Mouse (Mus musculus) CH12.LX (cell line): ENCODE results near the gene Asap3. TPM values are rescaled to one million over a fixed set of nuclear protein-coding genes. Genes with fewer than 3 reads are reported as not detected.

Source experiments
- DNase-seq: peaks from one replicate; pipeline ENCODE4 v3.0.0-alpha.2; 2013; ENCODE audit errors: extremely low read depth
- H3K27ac ChIP-seq: 2 replicates; pipeline ENCODE4 v1.5.1; 2012; ENCODE audit warnings: low read depth, mild to moderate bottlenecking, control low read depth, moderate library complexity; ENCODE audit not compliant: insufficient read depth
- H3K27me3 ChIP-seq: replicated peaks from 2 replicates; pipeline ENCODE3; 2012; ENCODE audit warnings: inconsistent platforms
- H3K36me3 ChIP-seq, 2 experiments: replicated peaks in 1 of 2; 2 replicates each; pipeline versions ENCODE3 to v1.6.1; 2012; ENCODE audit warnings: inconsistent platforms in 1 of 2, low read length in 1 of 2, mild to moderate bottlenecking in 1 of 2, mixed read lengths in 1 of 2, moderate library complexity in 1 of 2; ENCODE audit not compliant: control insufficient read depth in 1 of 2, insufficient read depth in 1 of 2
- H3K4me1 ChIP-seq, 2 experiments: 2 replicates each; pipeline ENCODE4 v1.6.1; 2012; ENCODE audit warnings: inconsistent platforms in 1 of 2, moderate library complexity in 1 of 2; ENCODE audit not compliant: insufficient read depth in 2 of 2, control insufficient read depth in 1 of 2
- H3K4me2 ChIP-seq: 2 replicates; pipeline ENCODE4 v1.6.1; 2012; ENCODE audit warnings: low read depth, mild to moderate bottlenecking, control low read depth; ENCODE audit not compliant: poor library complexity, insufficient read depth, severe bottlenecking
- H3K4me3 ChIP-seq, 3 experiments: fragments of 150-350 bp in 1 of 3; sonication (generic) in 1 of 3; replicated peaks in 1 of 3; 2 replicates each; pipeline versions ENCODE3 to v1.5.1; 2011 to 2012; ENCODE audit warnings: low read depth in 2 of 3, low read length in 2 of 3, mild to moderate bottlenecking in 2 of 3, moderate library complexity in 2 of 3, control low read depth in 1 of 3, improper control_type of control experiment in 1 of 3, inconsistent platforms in 1 of 3, mixed read lengths in 1 of 3; ENCODE audit not compliant: poor library complexity in 1 of 3
- H3K79me2 ChIP-seq: replicated peaks from 2 replicates; pipeline ENCODE4 v1.6.1; 2012; ENCODE audit warnings: mild to moderate bottlenecking, moderate library complexity; ENCODE audit not compliant: control insufficient read depth, poor library complexity, insufficient read depth, severe bottlenecking; ENCODE audit errors: extremely low read depth
- H3K9ac ChIP-seq: 2 replicates; pipeline ENCODE4 v1.6.1; 2012; ENCODE audit warnings: low read depth, mild to moderate bottlenecking, control low read depth, moderate library complexity; ENCODE audit not compliant: insufficient read depth
- H3K9me3 ChIP-seq: replicated peaks from 2 replicates; pipeline ENCODE3; 2012; ENCODE audit warnings: low read length, inconsistent platforms, mixed read lengths
- BHLHE40 ChIP-seq: IDR thresholded peaks from 2 replicates; pipeline ENCODE4 v1.6.1; 2011; ENCODE audit warnings: mild to moderate bottlenecking, low read depth, low read length, improper control_type of control experiment
- CHD1 ChIP-seq: IDR thresholded peaks from 2 replicates; pipeline ENCODE4 v1.6.1; 2012; ENCODE audit warnings: low read depth, low read length, improper control_type of control experiment, inconsistent platforms
- CHD2 ChIP-seq: IDR thresholded peaks from 2 replicates; pipeline ENCODE4 v1.6.1; 2011; ENCODE audit warnings: low read length, improper control_type of control experiment
- CTCF ChIP-seq, 2 experiments: IDR thresholded peaks in 1 of 2; conservative IDR thresholded peaks in 1 of 2; 2 replicates each; pipeline ENCODE4 v1.5.1; 2011 to 2012; ENCODE audit warnings: low read depth in 2 of 2, low read length in 2 of 2, improper control_type of control experiment in 1 of 2, inconsistent platforms in 1 of 2, mild to moderate bottlenecking in 1 of 2, moderate library complexity in 1 of 2
- E2F4 ChIP-seq: IDR thresholded peaks from 2 replicates; pipeline ENCODE4 v1.6.1; 2011; ENCODE audit warnings: low read depth, low read length, improper control_type of control experiment; ENCODE audit not compliant: insufficient replicate concordance
- ELF1 ChIP-seq: IDR thresholded peaks from 2 replicates; pipeline ENCODE4 v1.6.1; 2014; ENCODE audit warnings: low read depth, mild to moderate bottlenecking, inconsistent platforms, low read length, improper control_type of control experiment
- EP300 ChIP-seq: IDR thresholded peaks from 2 replicates; pipeline ENCODE4 v1.6.1; 2011; ENCODE audit warnings: low read length, improper control_type of control experiment
- ETS1 ChIP-seq: conservative IDR thresholded peaks from 2 replicates; pipeline ENCODE4 v1.6.1; 2012; ENCODE audit warnings: low read depth, mild to moderate bottlenecking, inconsistent platforms, low read length, improper control_type of control experiment, moderate library complexity
- GABPA ChIP-seq: IDR thresholded peaks from 2 replicates; pipeline ENCODE4 v1.6.1; 2012; ENCODE audit warnings: low read depth, low read length, improper control_type of control experiment, inconsistent platforms; ENCODE audit not compliant: insufficient replicate concordance
- HCFC1 ChIP-seq: IDR thresholded peaks from 2 replicates; pipeline ENCODE4 v1.6.1; 2012; ENCODE audit warnings: low read depth, mild to moderate bottlenecking, inconsistent platforms, low read length, improper control_type of control experiment
- JUND ChIP-seq: conservative IDR thresholded peaks from 2 replicates; pipeline ENCODE4 v1.6.1; 2011; ENCODE audit warnings: low read depth, low read length, improper control_type of control experiment
- MAFK ChIP-seq: IDR thresholded peaks from 2 replicates; pipeline ENCODE4 v1.6.1; 2011; ENCODE audit warnings: low read length, improper control_type of control experiment; ENCODE audit not compliant: insufficient replicate concordance
- MAX ChIP-seq: IDR thresholded peaks from 2 replicates; pipeline ENCODE4 v1.6.1; 2011; ENCODE audit warnings: low read length, improper control_type of control experiment
- MXI1 ChIP-seq: IDR thresholded peaks from 2 replicates; pipeline ENCODE4 v1.6.1; 2011; ENCODE audit warnings: mild to moderate bottlenecking, low read depth, low read length, improper control_type of control experiment
- NELFE ChIP-seq: IDR thresholded peaks from 2 replicates; pipeline ENCODE4 v1.6.1; 2011; ENCODE audit warnings: low read depth, low read length, improper control_type of control experiment
- NRF1 ChIP-seq: IDR thresholded peaks from 2 replicates; pipeline ENCODE4 v1.6.1; 2014; ENCODE audit warnings: low read depth, mild to moderate bottlenecking, inconsistent platforms, low read length, improper control_type of control experiment, moderate library complexity
- PAX5 ChIP-seq: IDR thresholded peaks from 2 replicates; pipeline ENCODE4 v1.6.1; 2012; ENCODE audit warnings: low read length, inconsistent platforms, mixed read lengths
- POLR2A ChIP-seq: IDR thresholded peaks from 2 replicates; pipeline ENCODE4 v1.6.1; 2011; ENCODE audit warnings: low read depth, mild to moderate bottlenecking, improper control_type of control experiment, low read length
- POLR2AphosphoS2 ChIP-seq: IDR thresholded peaks from 2 replicates; pipeline ENCODE4 v1.6.1; 2011; ENCODE audit warnings: low read depth, low read length, improper control_type of control experiment
- RAD21 ChIP-seq: IDR thresholded peaks from 2 replicates; pipeline ENCODE4 v1.6.1; 2011; ENCODE audit warnings: low read depth, mild to moderate bottlenecking, low read length, improper control_type of control experiment, moderate library complexity
- RCOR1 ChIP-seq: conservative IDR thresholded peaks from 2 replicates; pipeline ENCODE4 v1.6.1; 2012; ENCODE audit warnings: low read depth, mild to moderate bottlenecking, inconsistent platforms, low read length, improper control_type of control experiment
- SIN3A ChIP-seq: IDR thresholded peaks from 2 replicates; pipeline ENCODE4 v1.6.1; 2012; ENCODE audit warnings: low read length, improper control_type of control experiment, inconsistent platforms
- SMC3 ChIP-seq: IDR thresholded peaks from 2 replicates; pipeline ENCODE4 v1.6.1; 2011; ENCODE audit warnings: low read depth, low read length, improper control_type of control experiment
- TBP ChIP-seq: conservative IDR thresholded peaks from 2 replicates; pipeline ENCODE4 v1.6.1; 2011; ENCODE audit warnings: low read depth, low read length, improper control_type of control experiment
- TCF12 ChIP-seq: IDR thresholded peaks from 2 replicates; pipeline ENCODE4 v1.6.1; 2014; ENCODE audit warnings: low read depth, mild to moderate bottlenecking, inconsistent platforms, low read length, improper control_type of control experiment
- USF2 ChIP-seq: conservative IDR thresholded peaks from 2 replicates; pipeline ENCODE4 v1.6.1; 2011; ENCODE audit warnings: low read depth, low read length, improper control_type of control experiment
- ZC3H11A ChIP-seq: IDR thresholded peaks from 2 replicates; pipeline ENCODE4 v1.6.1; 2012; ENCODE audit warnings: low read depth, mild to moderate bottlenecking, inconsistent platforms, low read length, improper control_type of control experiment
- ZKSCAN1 ChIP-seq: IDR thresholded peaks from 2 replicates; pipeline ENCODE4 v1.6.1; 2012; ENCODE audit warnings: low read depth, inconsistent platforms, low read length, improper control_type of control experiment, borderline replicate concordance
- ZNF384 ChIP-seq: IDR thresholded peaks from 2 replicates; pipeline ENCODE4 v1.6.1; 2012; ENCODE audit warnings: low read depth, low read length, improper control_type of control experiment, inconsistent platforms
- dilution Hi-C: fragments of 300-500 bp; cut with MboI; formaldehyde crosslinking; loops from 2 replicates; pipeline ENCODE4 v1.14.3; 2020; ENCODE audit warnings: low sequenced_read_pairs; ENCODE audit not compliant: extremely low pct_unique_long_range_greater_than_20kb, extremely low pct_ligation_motif_present
- in situ Hi-C: fragments of 300-500 bp; cut with MboI; formaldehyde crosslinking; loops from 3 replicates; pipeline ENCODE4 v1.14.3; 2019; ENCODE audit warnings: low sequenced_read_pairs, low pct_ligation_motif_present, low pct_unique_long_range_greater_than_20kb, mixed read lengths
- polyA plus RNA-seq: library from polyadenylated mRNA; unstranded; fragments of >175 nt; gene quantifications from 2 replicates; pipeline ENCODE4 v1.2.1, GENCODE M21; 2012; ENCODE audit warnings: low read depth; ENCODE audit not compliant: insufficient read length
- total RNA-seq, 2 experiments: library from RNA; depleted of rRNA; stranded (reverse); fragments of 300-350 nt in 1 of 2; fragments of >200 nt in 1 of 2; gene quantifications; 2 replicates each; pipeline ENCODE4 v1.2.3; 2012 to 2014

Gene Asap3
- total and polyA plus RNA-seq, 3 experiments = 0.07 to 0.08 TPM; not detected in 1

DNA sequence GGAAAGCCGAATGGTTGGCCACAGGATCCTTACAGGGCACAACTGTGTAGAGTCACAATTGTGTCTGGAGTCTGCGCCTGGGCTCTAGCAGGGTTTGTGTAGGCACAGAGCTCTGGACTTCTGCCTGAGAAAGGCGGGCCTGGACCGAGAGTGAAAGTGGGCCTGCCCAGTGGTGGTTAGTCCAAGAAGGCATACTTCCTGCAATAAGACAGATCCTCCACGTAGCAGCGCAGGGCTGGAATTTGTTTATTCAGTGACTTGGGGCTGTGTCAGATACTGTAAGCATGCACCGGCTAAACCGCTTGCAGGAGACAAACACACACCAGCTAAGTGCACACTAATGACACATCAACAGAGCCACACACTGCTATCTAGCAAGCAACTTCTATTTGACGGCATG is 43.6 kb downstream of the Asap3 start:
- H3K4me3 ChIP-seq = no peak overlapping the region
- H3K27ac ChIP-seq = no peak overlapping the region
- no peak overlapping the region for H3K4me2 ChIP-seq
- H3K36me3 ChIP-seq = no peaks in the 10 kb centered on the region
- no peak for TF ChIP-seq HCFC1
- no peak for TF ChIP-seq ELF1
- no peak for TF ChIP-seq ZNF384
- TF ChIP-seq BHLHE40 = no peak
- no peak for TF ChIP-seq MXI1
- no peak for TF ChIP-seq RAD21
- TF ChIP-seq MAFK = no peak
- no peak for TF ChIP-seq MAX
- no peak for TF ChIP-seq CTCF (conservative IDR thresholded peaks at IDR 0.05 in 1 of 2, IDR thresholded peaks at IDR 0.05 in 1 of 2; ENCODE audit: low read depth in 2 of 2, low read length in 2 of 2)
- TF ChIP-seq PAX5 = no peak
- TF ChIP-seq ZC3H11A = no peak
- TF ChIP-seq NELFE = no peak
- no peak for TF ChIP-seq CHD1
- TF ChIP-seq TCF12 = no peak
- no peak for TF ChIP-seq POLR2AphosphoS2
- TF ChIP-seq SIN3A = no peak
- TF ChIP-seq USF2 = no peak
- TF ChIP-seq RCOR1 = no peak
- TF ChIP-seq JUND = no peak
- TF ChIP-seq, all 38 proteins: peak for 0
- H3K9ac ChIP-seq = no peak overlapping the region
- peaks cover 75% of the 10 kb centered on the region for H3K27me3 ChIP-seq
- no peaks in the 10 kb centered on the region for H3K79me2 ChIP-seq
- no peak for DNase-seq
- dilution Hi-C loops = no loop called here
- H3K4me1 ChIP-seq = peaks cover 0 to 17% of the 10 kb centered on the region in 2 experiments; a peak in 3 of 4 replicates
- in situ Hi-C loops = loop anchor here (25.0 kb wide), 1 partner anchor 363 kb away; the partner anchor contains the start of genes Kdm1a, Lactbl1 and Tex46
- H3K9me3 ChIP-seq = peaks cover 16% of the 10 kb centered on the region

DNA sequence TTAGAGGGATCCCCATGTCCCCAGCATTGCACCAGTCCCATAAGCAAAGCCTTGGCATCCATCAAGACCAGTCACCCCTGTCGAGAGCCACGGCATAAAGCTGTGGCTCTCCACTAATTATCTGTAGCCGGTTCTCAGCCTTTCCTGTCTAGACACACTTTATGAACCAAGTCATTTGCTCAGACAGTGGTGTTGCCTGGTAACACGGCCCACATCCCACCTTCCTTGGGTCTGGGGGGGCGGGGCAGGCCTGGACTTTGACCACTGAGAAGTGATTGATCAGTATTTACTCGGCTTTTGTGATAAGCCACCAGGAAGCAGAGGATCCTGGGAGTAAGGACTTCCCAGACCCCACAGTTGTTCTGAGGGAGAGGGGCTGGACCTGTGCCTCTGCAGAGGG is 49.8 kb downstream of the Asap3 start:
- H3K27ac ChIP-seq = no peak overlapping the region
- TF ChIP-seq SMC3 = no peak
- no peak for TF ChIP-seq NRF1
- TF ChIP-seq ETS1 = no peak
- TF ChIP-seq ZC3H11A = no peak
- TF ChIP-seq ZKSCAN1 = no peak
- TF ChIP-seq MAX = no peak
- no peak for TF ChIP-seq JUND
- TF ChIP-seq PAX5 = no peak
- no peak for TF ChIP-seq E2F4
- no peak for TF ChIP-seq ZNF384
- TF ChIP-seq POLR2A = no peak
- TF ChIP-seq CHD1 = no peak
- TF ChIP-seq BHLHE40 = no peak
- TF ChIP-seq GABPA = no peak
- no peak for TF ChIP-seq CHD2
- no peak for TF ChIP-seq ELF1
- TF ChIP-seq TCF12 = no peak
- TF ChIP-seq EP300 = no peak
- no peak for TF ChIP-seq SIN3A
- no peak for TF ChIP-seq TBP
- peaks cover 71% of the 10 kb centered on the region for H3K27me3 ChIP-seq
- H3K4me1 ChIP-seq = peaks cover 0 to 4% of the 10 kb centered on the region in 2 experiments; a peak in 2 of 4 replicates
- no peak overlapping the region for H3K9ac ChIP-seq
- no peak overlapping the region for H3K4me3 ChIP-seq
- no peaks in the 10 kb centered on the region for H3K9me3 ChIP-seq
- dilution Hi-C loops = no loop called here
- H3K36me3 ChIP-seq = no peaks in the 10 kb centered on the region
- in situ Hi-C loops = no loop called here
- H3K79me2 ChIP-seq = no peaks in the 10 kb centered on the region
- no peak for DNase-seq
- no peak overlapping the region for H3K4me2 ChIP-seq
